Mouse (Mus musculus) spleen, adult 2 months (tissue): ENCODE measurements around the gene Gm20388. TPM values are rescaled to one million over a fixed set of nuclear protein-coding genes. Genes with fewer than 3 reads are reported as not detected.

ENCODE experiments used
- DNase-seq, 2 experiments: peaks; one replicate each; pipeline versions ENCODE4 v3.0.0 to v3.0.0-alpha.2; 2012 to 2021; ENCODE audit warnings: low spot score in 2 of 2, low read depth in 1 of 2
- H3K27ac ChIP-seq: fragments of 200-500 bp; 2 replicates; pipeline ENCODE4 v1.5.1; 2012; ENCODE audit warnings: low read length, inconsistent platforms; ENCODE audit not compliant: insufficient read depth
- H3K27me3 ChIP-seq: fragments of 200-500 bp; 2 replicates; pipeline ENCODE4 v1.6.1; 2012; ENCODE audit warnings: mild to moderate bottlenecking, moderate library complexity, low read length, inconsistent platforms; ENCODE audit not compliant: control insufficient read depth, insufficient read depth
- H3K36me3 ChIP-seq: fragments of 200-500 bp; 2 replicates; pipeline ENCODE4 v1.6.1; 2012; ENCODE audit warnings: mild to moderate bottlenecking, low read length, inconsistent platforms; ENCODE audit not compliant: control insufficient read depth, insufficient read depth
- H3K4me1 ChIP-seq: fragments of 200-500 bp; 2 replicates; pipeline ENCODE4 v1.6.1; 2011; ENCODE audit warnings: inconsistent platforms; ENCODE audit not compliant: control insufficient read depth, insufficient read depth, insufficient read length
- H3K4me3 ChIP-seq: fragments of 200-500 bp; 2 replicates; pipeline ENCODE4 v1.5.1; 2011; ENCODE audit warnings: mild to moderate bottlenecking, inconsistent platforms; ENCODE audit not compliant: insufficient read depth, insufficient read length; ENCODE audit errors: extremely low read depth
- CTCF ChIP-seq: fragments of 200-500 bp; IDR thresholded peaks from 2 replicates; pipeline ENCODE4 v1.5.1; 2011; ENCODE audit warnings: mild to moderate bottlenecking, inconsistent platforms; ENCODE audit not compliant: insufficient read depth, insufficient read length, insufficient replicate concordance; ENCODE audit errors: extremely low read depth
- POLR2A ChIP-seq: fragments of 200-500 bp; IDR thresholded peaks from 2 replicates; pipeline ENCODE4 v1.6.1; 2011; ENCODE audit warnings: low read depth, low read length, inconsistent platforms
- WGBS: fragments of 180-500 bp; shearing (Covaris S2); methylation state at CpG from one replicate; pipeline ENCODE4 v1.1.7; 2018; 5-methylcytosine and 5-hydroxymethylcytosine counted together
- polyA plus RNA-seq: library from polyadenylated mRNA; depleted of rRNA; stranded (reverse); fragments of >200 nt; gene quantifications from 2 replicates; pipeline ENCODE4 v1.2.3, GENCODE M21; 2012

Gene Gm20388
- polyA plus RNA-seq, 1 experiment, result 26.1 TPM

DNA sequence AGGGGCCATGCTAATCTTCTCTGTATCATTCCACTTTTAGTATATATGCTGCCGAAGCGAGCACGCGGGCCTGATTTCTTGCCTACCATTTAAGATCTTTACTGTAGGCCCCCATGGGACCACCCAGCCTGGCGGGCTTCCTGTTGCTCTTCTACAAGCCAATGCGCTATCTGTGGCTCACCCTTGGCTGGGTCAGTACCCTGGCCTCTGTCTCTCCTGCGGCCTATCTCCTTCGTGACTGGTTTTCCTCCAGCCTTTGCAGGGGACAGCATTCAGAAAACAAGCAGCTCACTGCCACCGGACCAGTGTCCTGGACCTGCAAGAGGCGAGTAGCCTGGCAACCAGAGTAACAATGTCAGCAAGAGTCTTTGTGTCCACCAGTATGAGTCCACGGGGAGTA, 2610.0 kb downstream of the Gm20388 start:
- no peak for DNase-seq
- WGBS, result 67% methylated on average over 11 of the region's 11 CpGs
- Histone ChIP-seq H3K27ac (no peak overlapping the region), H3K4me3 (no peak overlapping the region), H3K36me3 (no peaks in the 10 kb centered on the region), H3K4me1 (no peaks in the 10 kb centered on the region), H3K27me3 (no peaks in the 10 kb centered on the region)
- TF ChIP-seq CTCF (no peak), POLR2A (no peak)

DNA sequence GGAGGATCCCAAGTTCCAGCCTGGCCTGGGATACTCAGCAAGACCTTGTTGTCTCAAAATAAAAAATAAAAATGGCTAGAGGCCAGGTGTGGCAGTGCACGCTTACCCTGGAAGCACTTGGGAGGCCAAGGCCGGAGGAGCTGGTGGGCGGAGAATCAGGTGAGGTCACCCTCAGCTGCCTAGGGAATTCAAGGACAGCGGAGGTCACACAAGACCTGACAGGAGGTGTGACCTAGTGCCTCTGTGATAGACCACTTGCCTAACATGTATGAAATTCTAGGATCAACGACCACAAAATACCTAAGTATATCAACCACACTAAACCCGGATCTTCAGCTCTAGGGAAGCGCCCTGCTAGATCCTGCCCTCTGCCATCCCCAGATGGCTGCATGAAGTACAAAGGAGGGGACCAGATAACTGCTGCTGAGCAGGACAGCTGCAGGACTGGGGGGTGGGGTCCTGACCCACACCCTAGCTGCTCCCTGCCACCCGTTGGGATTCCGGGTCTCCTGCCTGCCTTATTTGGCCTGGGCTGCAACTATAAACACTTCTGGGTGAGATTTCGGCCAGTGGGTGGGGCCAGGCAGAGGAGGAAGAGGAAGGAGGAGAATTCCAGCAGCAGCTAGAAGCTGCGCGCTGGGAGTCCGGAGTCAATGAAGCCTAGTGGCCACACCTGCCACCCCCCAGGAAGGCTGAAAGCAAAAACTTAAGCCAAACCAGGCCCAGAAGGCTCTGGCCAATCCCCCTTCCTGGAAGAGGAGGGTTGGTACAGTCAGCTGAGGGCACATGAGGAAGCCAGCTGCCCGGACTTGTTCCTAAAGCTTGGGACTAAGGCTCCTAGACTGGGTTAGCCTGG, 2612.4 kb downstream of the Gm20388 start:
- peak overlapping the region; percentile 39 for H3K27ac ChIP-seq
- H3K27me3 ChIP-seq, result no peaks in the 10 kb centered on the region
- WGBS, result 79% methylated on average over 14 of the region's 14 CpGs
- TF ChIP-seq CTCF (no peak), POLR2A (no peak)
- H3K4me3 ChIP-seq, result no peak overlapping the region
- no peaks in the 10 kb centered on the region for H3K36me3 ChIP-seq
- H3K4me1 ChIP-seq, result no peaks in the 10 kb centered on the region
- DNase-seq, result no peak

GRCm38 (mm10) chr8:122523652-122524360, 2613.2 kb downstream of the Gm20388 start:
- no peak for TF ChIP-seq CTCF
- no peak for TF ChIP-seq POLR2A
- H3K4me3 ChIP-seq, result no peak overlapping the region
- H3K27ac ChIP-seq, result peak overlapping the region; percentile 15
- no peaks in the 10 kb centered on the region for H3K36me3 ChIP-seq
- H3K27me3 ChIP-seq, result no peaks in the 10 kb centered on the region
- no peak for DNase-seq
- H3K4me1 ChIP-seq, result no peaks in the 10 kb centered on the region
- WGBS, result 78% methylated on average over 23 of the region's 23 CpGs

GRCm38 (mm10) chr8:122524506-122524905, 2613.9 kb downstream of the Gm20388 start:
- no peaks in the 10 kb centered on the region for H3K4me1 ChIP-seq
- TF ChIP-seq CTCF, result no peak
- TF ChIP-seq POLR2A, result no peak
- no peak overlapping the region for H3K27ac ChIP-seq

DNA sequence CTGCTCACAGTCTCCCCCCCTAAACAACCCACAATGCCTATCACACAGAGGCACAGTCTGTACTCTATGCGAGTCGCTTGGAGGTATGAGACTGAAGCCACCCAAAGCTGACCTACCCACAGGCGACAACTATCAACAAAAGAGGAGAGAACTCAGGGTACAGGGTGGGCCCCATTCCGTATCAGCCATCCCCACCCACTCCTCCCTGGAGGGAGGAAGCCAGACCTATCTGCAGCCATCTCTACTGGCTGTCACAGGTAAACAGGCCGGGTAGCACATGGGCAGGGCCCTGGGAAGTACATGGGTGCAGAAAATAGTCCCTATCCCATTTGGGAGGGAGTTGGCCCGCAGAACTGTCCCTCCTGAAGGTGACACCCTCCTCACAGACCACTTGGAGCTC, 2614.4 kb downstream of the Gm20388 start:
- H3K4me3 ChIP-seq, result no peak overlapping the region
- no peak overlapping the region for H3K27ac ChIP-seq
- 81% methylated on average over 6 of the region's 6 CpGs for WGBS
- no peaks in the 10 kb centered on the region for H3K4me1 ChIP-seq
- H3K27me3 ChIP-seq, result no peaks in the 10 kb centered on the region
- H3K36me3 ChIP-seq, result no peaks in the 10 kb centered on the region
- DNase-seq, result no peak
- no peak for TF ChIP-seq CTCF
- no peak for TF ChIP-seq POLR2A

More at GRCm38 (mm10) chr8:122524506-122524905, 2613.9 kb downstream of the Gm20388 start:
- Histone ChIP-seq H3K27me3 (no peaks in the 10 kb centered on the region), H3K4me3 (no peak overlapping the region), H3K36me3 (no peaks in the 10 kb centered on the region)
- 82% methylated on average over 6 of the region's 6 CpGs for WGBS
- DNase-seq, result no peak

- Histone ChIP-seq H3K4me3 (no peak overlapping the region), H3K27ac (no peak overlapping the region), H3K4me1 (peaks cover 4% of the 10 kb centered on the region; the same call in 1 of the 2 replicates), H3K36me3 (no peaks in the 10 kb centered on the region), H3K27me3 (no peaks in the 10 kb centered on the region)
- TF ChIP-seq CTCF (no peak), POLR2A (no peak)
- DNase-seq, result no peak
- WGBS, result 85% methylated on average over 3 of the region's 3 CpGs
Observed at GRCm38 (mm10) chr8:122526084-122526483, 2615.4 kb downstream of the Gm20388 start.

DNA sequence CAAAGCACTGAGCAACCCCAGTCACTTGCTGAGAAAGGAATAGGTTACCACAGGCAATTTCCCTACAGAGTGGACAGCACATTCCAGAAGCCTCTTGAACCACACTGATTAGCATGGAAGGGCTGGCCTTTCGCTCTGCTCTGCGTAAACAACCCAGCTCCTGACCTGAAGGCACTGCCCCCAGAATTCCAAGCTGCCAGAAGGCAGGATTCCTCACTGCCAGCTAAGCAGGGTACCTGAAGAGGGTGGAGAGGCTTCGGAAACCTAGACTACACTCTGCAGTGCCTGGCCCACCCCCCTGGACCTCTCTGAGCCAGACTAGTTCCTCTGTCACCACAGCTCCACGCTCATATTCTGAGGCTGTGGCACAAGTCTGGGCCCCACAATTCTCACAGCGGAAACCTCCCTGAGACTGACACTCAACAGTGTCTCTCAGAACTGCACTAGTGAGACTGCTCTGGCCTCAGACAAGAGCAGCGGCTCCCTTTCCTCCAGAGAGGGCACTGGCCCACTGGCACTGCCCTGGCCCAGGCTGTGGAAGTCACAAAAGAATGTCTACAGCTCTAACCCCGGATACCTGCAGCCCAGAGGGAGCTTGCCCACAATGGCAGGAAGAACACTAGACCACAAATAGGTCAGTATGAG, 2616.0 kb downstream of the Gm20388 start:
- Histone ChIP-seq H3K36me3 (no peaks in the 10 kb centered on the region), H3K4me3 (no peak overlapping the region), H3K4me1 (peaks cover 4% of the 10 kb centered on the region; the same call in 1 of the 2 replicates), H3K27ac (no peak overlapping the region; the same call in 1 of the 2 replicates), H3K27me3 (no peaks in the 10 kb centered on the region)
- no peak for DNase-seq
- no peak for TF ChIP-seq CTCF
- no peak for TF ChIP-seq POLR2A
- 56% methylated on average over 7 of the region's 7 CpGs for WGBS
